Mouse (Mus musculus): ENCODE data around the gene Ddost.
A peak's percentile ranks its signal among the peaks of the same experiment; 100 is the strongest.

The Ddost gene

DNA sequence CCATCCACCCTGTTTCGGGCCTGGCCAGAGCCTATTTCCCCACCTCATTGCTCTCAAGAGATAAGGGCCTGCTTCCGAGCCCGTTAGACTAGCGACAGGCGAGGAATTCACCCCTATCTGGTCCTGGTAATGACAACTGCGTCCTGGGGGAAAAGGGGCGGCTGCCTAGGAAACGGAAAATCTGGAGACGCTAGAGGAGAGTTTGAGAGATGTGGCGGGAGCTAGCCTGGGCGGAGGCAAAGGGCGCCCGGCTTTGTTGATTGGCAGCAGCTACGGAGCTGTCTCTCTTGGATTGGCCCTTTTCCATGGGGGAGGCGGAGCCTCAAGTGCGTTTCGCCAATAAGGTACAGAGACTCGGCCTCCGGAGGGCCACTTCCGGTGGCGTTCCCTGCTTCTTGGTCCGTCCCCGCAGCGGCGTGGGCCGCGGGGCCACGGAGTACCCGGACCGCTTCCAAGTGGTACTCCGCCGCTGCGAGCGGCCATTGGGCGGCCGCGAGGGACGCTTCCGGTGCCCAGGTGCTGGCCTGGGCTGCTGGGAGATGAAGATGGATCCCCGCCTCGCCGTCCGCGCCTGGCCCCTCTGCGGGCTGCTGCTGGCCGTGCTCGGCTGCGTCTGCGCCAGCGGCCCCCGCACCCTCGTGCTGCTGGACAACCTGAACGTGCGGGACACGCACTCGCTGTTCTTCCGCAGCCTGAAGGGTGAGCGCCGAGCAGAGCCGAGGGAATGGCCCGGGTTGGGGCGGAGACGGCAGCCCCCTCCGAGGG, at the start of gene Ddost:
Ddost (plus strand) TSS at position 391 of the 765 bp plus-strand sequence.
- DNase-seq (ENCODE audit: low spot score) = peak; percentile 99

DNA sequence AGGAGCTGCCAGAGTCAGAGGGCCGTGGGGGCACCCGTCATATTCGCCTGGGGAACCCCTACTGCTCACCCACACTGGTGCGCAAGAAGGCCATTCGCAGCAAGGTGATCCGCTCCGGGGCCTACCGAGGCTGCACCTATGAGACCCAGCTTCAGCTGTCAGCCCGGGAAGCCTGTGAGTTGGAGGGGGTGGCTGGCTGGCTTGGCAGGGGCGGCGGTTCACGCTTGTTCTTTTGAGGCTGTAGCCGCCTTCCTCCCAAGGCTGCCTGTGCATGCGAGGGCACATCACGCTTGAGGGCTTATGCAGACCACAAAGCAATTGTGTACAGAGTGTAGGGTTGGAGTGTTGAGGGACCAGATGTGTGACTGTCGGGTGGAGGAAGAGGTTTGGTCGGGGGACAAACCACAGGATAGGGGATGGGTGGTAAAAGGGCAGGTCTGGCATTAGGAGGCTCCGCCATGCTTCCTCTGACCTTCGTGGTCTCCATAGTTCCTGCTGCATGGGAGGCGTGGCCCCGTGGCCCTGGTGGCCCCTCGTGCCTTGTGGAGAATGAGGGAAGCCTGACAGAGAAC, 47.3 kb upstream of the Ddost start:
- DNase-seq (ENCODE audit: low spot score) = no peak

GRCm38 (mm10) chr4:138258663-138259062, 45.9 kb upstream of the Ddost start:
- DNase-seq (ENCODE audit: low spot score) = no peak

GRCm38 (mm10) chr4:138259482-138259881, 45.0 kb upstream of the Ddost start:
- no peak for DNase-seq (ENCODE audit: low spot score)

GRCm38 (mm10) chr4:138261843-138262681, 42.5 kb upstream of the Ddost start:
- DNase-seq (ENCODE audit: low spot score) = peak; percentile 86

GRCm38 (mm10) chr4:138267869-138268268, 36.7 kb upstream of the Ddost start:
- DNase-seq (ENCODE audit: low spot score) = no peak

DNA sequence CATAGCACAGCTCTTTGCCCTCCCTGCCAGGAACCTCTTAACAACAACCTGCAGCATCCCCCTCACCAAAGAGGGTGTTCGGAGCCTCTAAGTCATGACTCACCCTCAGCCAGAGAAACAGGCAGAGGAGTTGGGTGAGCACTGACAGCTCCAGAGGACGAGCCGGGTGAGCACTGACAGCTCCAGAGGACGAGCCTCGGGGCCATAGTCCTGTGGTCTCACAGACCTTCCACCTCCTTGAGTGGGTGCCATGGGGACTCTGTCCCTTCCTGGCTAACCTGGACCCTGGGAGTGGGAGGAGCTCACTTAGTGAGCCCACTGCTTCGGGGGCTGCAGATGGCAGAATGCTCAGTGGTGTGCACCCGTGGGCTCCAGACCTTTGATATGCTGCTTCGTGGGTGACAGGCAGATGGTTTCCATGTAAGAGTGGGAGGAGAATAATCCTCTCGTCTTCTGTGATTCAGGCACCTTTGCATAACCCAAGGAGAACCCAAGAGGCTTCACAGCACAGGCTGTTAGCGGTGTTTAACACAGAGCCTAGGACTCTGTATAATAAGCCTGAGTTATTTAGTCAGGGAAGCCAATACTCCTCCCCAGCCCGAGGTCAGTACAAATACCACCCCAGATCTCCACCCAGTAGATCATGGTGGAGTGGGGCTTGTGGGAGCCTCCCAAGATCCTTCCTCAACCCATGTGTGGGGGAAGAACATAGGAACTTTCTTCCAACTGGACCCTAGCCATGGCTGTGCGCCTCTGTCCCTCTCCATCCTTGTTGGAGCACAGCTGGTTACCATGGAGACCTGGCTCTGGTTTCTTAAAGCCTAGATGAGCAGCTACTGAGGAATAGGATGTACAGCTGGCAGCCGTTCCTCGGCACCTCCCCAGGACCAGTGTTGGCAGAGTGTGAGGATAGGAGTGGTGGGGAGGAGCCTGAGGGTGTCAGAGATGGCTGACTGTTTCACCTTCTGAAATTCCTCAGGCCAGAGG, 32.2 kb upstream of the Ddost start:
- DNase-seq (ENCODE audit: low spot score) = no peak

DNA sequence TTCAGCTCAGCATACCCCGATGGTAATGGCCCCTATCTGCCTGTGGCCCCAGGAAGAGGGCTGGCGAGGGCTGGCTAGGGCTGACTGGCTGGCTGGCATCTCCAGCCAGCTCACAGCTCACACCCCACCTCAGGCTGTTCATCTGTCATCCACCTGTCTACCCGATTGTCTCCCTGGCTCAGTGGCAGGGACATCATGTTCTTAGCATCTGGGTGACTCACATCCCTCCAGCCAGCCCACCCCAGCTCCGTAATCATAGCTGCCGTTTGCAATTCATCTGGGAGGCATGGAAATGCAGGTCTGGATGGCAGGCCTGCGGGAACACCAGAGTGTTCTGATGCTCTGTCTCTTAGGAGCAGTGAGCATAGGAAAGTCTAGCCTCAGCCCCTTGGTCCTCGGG, 26.2 kb upstream of the Ddost start:
- no peak for DNase-seq (ENCODE audit: low spot score)

- DNase-seq (ENCODE audit: low spot score) = peak; percentile 91
Measured at GRCm38 (mm10) chr4:138282834-138283233, 21.7 kb upstream of the Ddost start.

- no peak for DNase-seq (ENCODE audit: low spot score)
Measured at GRCm38 (mm10) chr4:138286411-138286810, 18.1 kb upstream of the Ddost start.

- no peak for DNase-seq (ENCODE audit: low spot score)
Measured at GRCm38 (mm10) chr4:138288691-138289090, 15.8 kb upstream of the Ddost start.

- no peak for DNase-seq (ENCODE audit: low spot score)
Measured at GRCm38 (mm10) chr4:138292028-138292427, 12.5 kb upstream of the Ddost start.

DNA sequence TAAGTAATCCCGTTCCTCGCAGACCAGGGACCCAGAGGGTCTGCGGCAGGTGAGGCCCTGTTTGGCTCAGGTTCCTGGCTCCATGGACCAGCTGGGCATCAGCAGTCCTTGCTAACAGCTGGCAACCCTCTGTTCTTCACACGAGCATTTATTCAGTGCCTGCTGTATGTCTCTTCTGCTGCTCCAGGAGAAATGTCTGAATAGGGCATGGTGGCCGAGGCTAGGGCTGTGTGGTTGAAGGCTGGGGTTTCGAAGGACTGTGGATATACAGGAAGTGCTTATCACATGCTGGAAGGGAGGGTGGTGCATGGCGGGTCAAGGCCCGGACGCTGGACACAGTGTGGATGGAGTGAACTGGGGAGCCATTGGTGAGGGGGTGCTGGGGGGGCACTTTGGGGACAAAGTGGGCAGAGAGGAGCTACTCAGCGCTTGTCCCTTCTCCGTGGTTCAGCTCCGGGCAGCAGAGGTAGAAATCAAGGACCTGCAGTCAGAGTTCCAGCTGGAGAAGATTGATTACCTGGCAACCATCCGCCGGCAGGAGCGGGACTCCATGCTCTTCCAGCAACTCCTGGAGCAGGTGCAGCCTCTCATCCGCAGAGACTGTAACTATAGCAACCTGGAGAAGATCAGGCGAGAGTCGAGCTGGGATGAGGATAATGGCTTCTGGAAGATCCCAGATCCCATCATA, 11.1 kb upstream of the Ddost start:
- peak; percentile 5 for DNase-seq (ENCODE audit: low spot score)

DNA sequence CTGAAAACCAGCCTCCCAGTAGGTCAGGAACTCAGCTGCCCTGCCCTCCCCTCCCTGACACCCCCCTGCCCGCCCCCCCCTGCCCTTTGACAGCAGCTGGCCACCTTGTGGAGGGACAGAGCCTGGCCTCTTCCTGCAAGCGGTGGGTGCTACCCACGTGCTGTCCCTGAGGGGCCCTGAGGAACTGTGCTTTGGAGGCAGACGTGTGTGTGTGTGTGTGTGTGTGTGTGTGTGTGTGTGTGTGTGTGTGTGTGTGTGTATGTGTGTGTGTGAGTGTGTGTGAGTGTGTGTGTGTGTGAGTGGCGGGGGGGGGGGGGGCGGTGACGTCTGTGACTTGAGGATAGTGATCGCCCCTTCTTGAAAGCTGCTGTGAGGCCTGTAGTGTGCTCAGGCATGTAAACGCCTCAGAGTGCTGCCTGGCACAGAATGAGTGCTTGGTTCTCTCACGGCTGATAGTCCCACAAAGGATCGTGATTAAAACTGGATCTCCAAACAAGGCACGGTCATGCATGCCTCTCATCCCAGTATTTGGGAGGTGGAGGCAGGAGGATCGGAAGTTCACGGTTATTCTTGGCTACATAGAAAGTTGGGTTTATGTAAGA, 10.5 kb upstream of the Ddost start:
- no peak for DNase-seq (ENCODE audit: low spot score)

DNA sequence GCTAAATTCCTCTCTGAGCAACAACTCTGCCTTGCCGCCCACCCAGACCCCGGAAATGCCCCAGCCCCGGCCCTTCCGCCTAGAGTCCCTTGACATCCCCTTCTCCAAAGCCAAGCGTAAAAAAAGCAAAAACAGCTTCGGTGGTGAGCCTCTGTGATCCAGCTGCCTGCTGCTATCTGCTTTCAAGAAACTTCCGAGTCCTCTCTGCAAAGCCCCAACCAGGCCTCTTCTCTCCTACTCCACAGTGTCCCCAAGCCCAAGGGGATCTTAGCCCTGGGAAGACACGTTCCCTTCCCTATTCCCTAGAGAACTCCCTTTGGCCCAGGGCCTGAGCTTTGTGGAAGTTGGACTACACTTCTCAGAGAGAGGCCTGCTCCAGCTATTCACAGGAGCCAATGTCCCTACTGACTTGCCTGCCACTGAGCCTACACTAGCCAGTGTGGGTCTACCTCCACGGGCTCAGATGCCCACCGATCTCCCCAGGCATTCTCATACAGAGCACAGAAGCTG, 3.2 kb upstream of the Ddost start:
- no peak for DNase-seq (ENCODE audit: low spot score)

- DNase-seq (ENCODE audit: low spot score) = no peak
Measured at GRCm38 (mm10) chr4:138303011-138303410, 1.5 kb upstream of the Ddost start.

DNA sequence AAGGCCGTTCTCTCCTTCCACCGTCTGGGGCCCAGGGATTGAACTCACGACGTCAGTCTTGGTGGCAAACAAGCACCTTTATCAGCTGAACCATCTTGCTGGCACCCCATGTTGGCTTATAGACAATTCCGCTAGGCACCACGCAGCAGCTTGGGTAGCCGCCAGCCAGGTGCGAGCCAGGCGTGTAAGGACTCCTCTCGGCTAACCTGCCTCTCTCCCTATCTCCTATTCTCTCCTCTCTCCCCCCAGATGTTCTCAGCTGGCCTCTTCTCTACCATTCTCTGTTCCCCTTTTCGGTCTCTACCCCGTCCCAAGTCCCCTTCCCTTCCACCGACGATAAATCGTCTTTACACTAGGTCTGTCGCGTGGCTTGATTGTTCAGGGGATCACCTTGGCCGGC, 788 bp upstream of the Ddost start:
- no peak for DNase-seq (ENCODE audit: low spot score)

DNA sequence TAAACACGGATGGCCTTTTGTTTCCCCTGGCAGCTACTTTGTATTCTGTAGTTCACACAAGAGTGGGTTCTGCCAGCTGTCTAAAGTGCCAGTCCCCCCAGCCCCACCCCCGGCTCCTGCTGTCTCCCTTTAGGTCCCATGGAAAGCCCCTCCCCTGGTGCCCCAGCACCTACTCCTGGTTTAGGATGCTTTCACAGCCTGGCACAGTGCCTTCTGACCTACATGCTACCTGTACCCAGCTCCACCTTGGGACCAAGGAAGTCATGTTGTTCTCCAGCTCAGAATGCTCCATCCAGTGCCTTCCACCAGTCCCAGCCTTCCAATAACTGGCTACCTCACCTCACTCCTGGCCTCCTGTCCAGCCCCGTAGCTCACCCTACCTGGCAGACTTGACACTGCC, 2.5 kb downstream of the Ddost start:
- no peak for DNase-seq (ENCODE audit: low spot score)

- no peak for DNase-seq (ENCODE audit: low spot score)
Measured at GRCm38 (mm10) chr4:138307739-138308138, 3.2 kb downstream of the Ddost start.

DNA sequence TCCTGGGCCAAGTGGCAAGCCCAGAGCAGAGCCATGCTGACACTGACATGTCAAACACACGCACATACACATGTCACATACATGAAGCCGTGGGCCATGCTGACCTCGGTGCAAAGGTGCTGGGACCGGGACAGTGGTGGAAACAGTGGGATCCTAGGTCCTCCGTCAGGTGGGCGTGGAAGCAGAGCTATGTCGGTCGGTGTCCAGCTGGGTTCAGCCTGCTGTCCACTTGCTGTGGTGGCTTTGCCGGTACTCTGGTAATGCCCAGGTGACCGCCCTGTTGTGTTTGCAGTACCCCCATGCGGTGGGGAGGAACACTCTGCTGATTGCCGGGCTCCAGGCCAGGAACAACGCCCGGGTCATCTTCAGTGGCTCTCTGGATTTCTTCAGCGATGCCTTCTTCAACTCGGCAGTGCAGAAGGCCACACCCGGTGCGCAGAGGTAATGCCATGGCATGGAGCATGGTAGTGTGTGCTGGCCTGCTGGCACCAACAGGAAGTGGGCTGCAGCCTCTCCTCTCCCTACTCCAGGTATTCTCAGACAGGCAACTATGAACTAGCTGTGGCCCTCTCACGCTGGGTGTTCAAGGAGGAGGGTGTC, 5.9 kb downstream of the Ddost start:
- DNase-seq (ENCODE audit: low spot score) = no peak
